ENCODE assay signal across 8 mouse cellular contexts in genomic region chr17:24251320-24252069, GRCm38 (mm10). TPM values are rescaled to one million over a fixed set of nuclear protein-coding genes. Genes with fewer than 3 reads are reported as not detected.
DNase-seq lines count a peak whose midpoint lies in the region; ATAC-seq and TF ChIP-seq lines count a peak whose summit lies in the region.

TSS of gene Ccnf (minus strand) at chr17:24251484.

- intact Hi-C loops in heart, adult 2 months (cut with DNase I) = loop anchor here (2.0 to 5.0 kb wide), 2 partner anchors 47 to 79 kb away; partner anchors contain the start of gene Tbc1d24

- no peak for TF ChIP-seq POLR2A in heart, adult 2 months (IDR thresholded peaks at IDR 0.05; ENCODE audit: insufficient read depth, low read depth, low read length)

- H3K4me2 ChIP-seq in embryonic facial prominence, embryonic 14.5 days (ENCODE audit: low read depth, low read length) = peak within 1 kb of the TSS; percentile 71
- peak within 1 kb of the TSS; percentile 78 for H3K4me2 ChIP-seq in limb, embryonic 13.5 days (replicated peaks)
- H3K4me2 ChIP-seq in midbrain, embryonic 16.5 days (ENCODE audit: low read length) = peak within 1 kb of the TSS; percentile 92

- H3K27ac ChIP-seq in embryonic facial prominence, embryonic 14.5 days (replicated peaks; ENCODE audit: low read depth, low read length) = peak within 1 kb of the TSS; percentile 71
- H3K27ac ChIP-seq in heart, adult 2 months = peak within 1 kb of the TSS; percentile 44; the same call in 1 of the 2 replicates
- H3K27ac ChIP-seq in limb, embryonic 13.5 days = peak within 1 kb of the TSS; percentile 85
- peak within 1 kb of the TSS; percentile 67 for H3K27ac ChIP-seq in midbrain, embryonic 16.5 days (ENCODE audit: low read length)

- H3K4me3 ChIP-seq in embryonic facial prominence, embryonic 14.5 days (ENCODE audit: low read depth, low read length) = peak within 1 kb of the TSS; percentile 69
- H3K4me3 ChIP-seq in heart, adult 2 months = peak within 1 kb of the TSS; percentile 69
- peak within 1 kb of the TSS; percentile 76 for H3K4me3 ChIP-seq in limb, embryonic 13.5 days
- peak within 1 kb of the TSS; percentile 73 for H3K4me3 ChIP-seq in midbrain, embryonic 16.5 days (ENCODE audit: low read depth, low read length)

- peaks cover 16% of the 10 kb centered on the region for H3K4me1 ChIP-seq in embryonic facial prominence, embryonic 14.5 days (ENCODE audit: control insufficient read depth, insufficient read depth, low read length)
- no peaks in the 10 kb centered on the region for H3K4me1 ChIP-seq in heart, adult 2 months (ENCODE audit: control insufficient read depth, insufficient read depth, low read length)
- peaks cover 19% of the 10 kb centered on the region for H3K4me1 ChIP-seq in limb, embryonic 13.5 days
- peaks cover 7% of the 10 kb centered on the region for H3K4me1 ChIP-seq in midbrain, embryonic 16.5 days (ENCODE audit: control insufficient read depth, insufficient read depth, low read length)

- whole genome bisulfite sequencing in embryonic facial prominence, embryonic 14.5 days = under 1% methylated on average over 27 of the region's 48 CpGs
- WGBS in heart, adult 2 months = under 1% methylated on average over 48 of the region's 48 CpGs
- under 1% methylated on average over 48 of the region's 48 CpGs for WGBS in limb, embryonic 13.5 days
- under 1% methylated on average over 48 of the region's 48 CpGs for WGBS in midbrain, embryonic 16.5 days

- no peaks in the 10 kb centered on the region for H3K9me3 ChIP-seq in embryonic facial prominence, embryonic 14.5 days (ENCODE audit: control insufficient read depth, low read length)
- no peaks in the 10 kb centered on the region for H3K9me3 ChIP-seq in limb, embryonic 13.5 days
- H3K9me3 ChIP-seq in midbrain, embryonic 16.5 days (replicated peaks; ENCODE audit: control insufficient read depth, low read length, poor library complexity, severe bottlenecking) = no peaks in the 10 kb centered on the region

- peak within 1 kb of the TSS; percentile 77 for H3K9ac ChIP-seq in embryonic facial prominence, embryonic 14.5 days (ENCODE audit: low read depth, low read length)
- H3K9ac ChIP-seq in heart, adult 2 months (ENCODE audit: low read depth, low read length) = peak within 1 kb of the TSS; percentile 68
- H3K9ac ChIP-seq in limb, embryonic 13.5 days = peak within 1 kb of the TSS; percentile 84
- peak within 1 kb of the TSS; percentile 79 for H3K9ac ChIP-seq in midbrain, embryonic 16.5 days (ENCODE audit: low read depth, low read length)

- no peaks in the 10 kb centered on the region for H3K27me3 ChIP-seq in embryonic facial prominence, embryonic 14.5 days (replicated peaks; ENCODE audit: control insufficient read depth, insufficient read depth, low read length)
- no peaks in the 10 kb centered on the region for H3K27me3 ChIP-seq in heart, adult 2 months (ENCODE audit: control insufficient read depth, insufficient read depth, low read length)
- H3K27me3 ChIP-seq in limb, embryonic 13.5 days = no peaks in the 10 kb centered on the region
- H3K27me3 ChIP-seq in midbrain, embryonic 16.5 days (ENCODE audit: control insufficient read depth, insufficient read depth, low read depth, low read length) = no peaks in the 10 kb centered on the region

- peak; percentile 100 for ATAC-seq in embryonic facial prominence, embryonic 14.5 days (ENCODE audit: low read depth)
- ATAC-seq in limb, embryonic 13.5 days (ENCODE audit: low FRiP score, low read depth) = peak; percentile 100
- ATAC-seq in midbrain, embryonic 16.5 days = peak; percentile 100

- TF ChIP-seq CTCF in heart, adult 2 months (IDR thresholded peaks at IDR 0.05) = peak; percentile 68

- H3K36me3 ChIP-seq in embryonic facial prominence, embryonic 14.5 days (ENCODE audit: control insufficient read depth, insufficient read depth, low read length) = peaks cover 22% of the 10 kb centered on the region
- H3K36me3 ChIP-seq in heart, adult 2 months (ENCODE audit: control insufficient read depth, insufficient read depth, low read length) = no peaks in the 10 kb centered on the region
- H3K36me3 ChIP-seq in limb, embryonic 13.5 days = peaks cover 28% of the 10 kb centered on the region
- H3K36me3 ChIP-seq in midbrain, embryonic 16.5 days (ENCODE audit: control insufficient read depth, insufficient read depth, low read length) = no peaks in the 10 kb centered on the region; the same call in 1 of the 2 replicates

- TF ChIP-seq EP300 in heart, adult 2 months (IDR thresholded peaks at IDR 0.05; ENCODE audit: insufficient read depth, low read depth, low read length) = 0 out of 2 replicates have a peak, but pooled peaks have one; percentile 20

- peak; percentile 99 for DNase-seq in 3T3-L1 (ENCODE audit: low read depth, low spot score)
- DNase-seq in adrenal gland, postnatal 4 days (ENCODE audit: low spot score in 2 of 2) = peak; percentile 87 to 93
- peak; percentile 100 for DNase-seq in embryonic facial prominence, embryonic 14.5 days (ENCODE audit: low spot score)
- DNase-seq in heart, adult 2 months = peak; percentile 93 to 97
- DNase-seq in kidney, adult 8-10 months = peak; percentile 96 to 97
- peak; percentile 94 to 96 for DNase-seq in spleen, postnatal 10 days (ENCODE audit: low spot score in 2 of 2)

- H3K79me2 ChIP-seq in heart, adult 2 months (replicated peaks; ENCODE audit: control insufficient read depth, insufficient read depth, low read length) = no peaks in the 10 kb centered on the region

RNA-seq across cellular contexts. Expression of gene Ccnf, which starts in this region (rescaled TPM):
- total RNA-seq in adrenal gland, postnatal 4 days (2021) = 10 to 100 TPM; 23.3 to 25.5 TPM
- polyA plus RNA-seq in embryonic facial prominence, embryonic 14.5 days (2014; fragmentation: Nextera tagmentation; extraction: Ambion mirVana) = 42.2 and 48.1 TPM in 2 replicates
- total RNA-seq in heart, adult 2 months (2021) = under 1 TPM; 0.57 to 0.59 TPM
- 0.44 and 0.49 TPM in 2 replicates for polyA plus RNA-seq in heart, adult 2 months (2012; rRNA removed)
- 65.4 and 67.0 TPM in 2 replicates for polyA plus RNA-seq in limb, embryonic 13.5 days (2015; fragmentation: Nextera tagmentation; extraction: Ambion mirVana)
- polyA plus RNA-seq in midbrain, embryonic 16.5 days (2015; fragmentation: Nextera tagmentation; extraction: Ambion mirVana) = 12.7 and 12.9 TPM in 2 replicates

Comparison
In these comparisons a context has a peak if more than half of its experiments do, and no peak if none do; other contexts are left out.
1. Peak in every context shown above with its lines: DNase-seq, ATAC-seq, H3K4me3 ChIP-seq and H3K27ac ChIP-seq.
2. RNA of gene Ccnf (total RNA-seq): 23.3 to 25.5 TPM in adrenal gland, postnatal 4 days; 0.57 to 0.59 TPM in heart, adult 2 months; every median in the first group is over 10 times any median in the second.
3. Peak in DNase-seq, H3K4me3 ChIP-seq, H3K27ac ChIP-seq and H3K9ac ChIP-seq in heart, adult 2 months; RNA of the gene not detected or under 1 TPM.